Mouse (Mus musculus): Measurements from ENCODE around the gene Igsf11. TPM values are rescaled to one million over a fixed set of nuclear protein-coding genes. Genes with fewer than 3 reads are reported as not detected.

Gene Igsf11
- polyA plus RNA-seq, 1 experiment: 25.3 TPM

GRCm38 (mm10) chr16:39052971-39053370 lies 160.5 kb downstream of the Igsf11 start:
- Histone ChIP-seq H3K4me3 (ENCODE audit: insufficient read depth, low read length) (no peak overlapping the region), H3K4me1 (ENCODE audit: control insufficient read depth, insufficient read depth, low read length) (no peaks in the 10 kb centered on the region), H3K27ac (ENCODE audit: insufficient read depth, low read length) (no peak overlapping the region)
- TF ChIP-seq CTCF (IDR thresholded peaks at IDR 0.05; ENCODE audit: extremely low read depth, insufficient read depth, low read length) (peak; percentile 93), POLR2A (IDR thresholded peaks at IDR 0.05; ENCODE audit: extremely low read depth, insufficient read depth, low read length) (no peak)

GRCm38 (mm10) chr16:39053779-39054178 lies 161.3 kb downstream of the Igsf11 start:
- TF ChIP-seq POLR2A (IDR thresholded peaks at IDR 0.05; ENCODE audit: extremely low read depth, insufficient read depth, low read length) (no peak), CTCF (IDR thresholded peaks at IDR 0.05; ENCODE audit: extremely low read depth, insufficient read depth, low read length) (no peak)
- Histone ChIP-seq H3K27ac (ENCODE audit: insufficient read depth, low read length) (no peak overlapping the region), H3K4me3 (ENCODE audit: insufficient read depth, low read length) (no peak overlapping the region), H3K4me1 (ENCODE audit: control insufficient read depth, insufficient read depth, low read length) (no peaks in the 10 kb centered on the region)

- no peak overlapping the region for H3K27ac ChIP-seq (ENCODE audit: insufficient read depth, low read length)
- H3K4me3 ChIP-seq (ENCODE audit: insufficient read depth, low read length): no peak overlapping the region
- peak; percentile 60 for TF ChIP-seq CTCF (IDR thresholded peaks at IDR 0.05; ENCODE audit: extremely low read depth, insufficient read depth, low read length)
- no peak for TF ChIP-seq POLR2A (IDR thresholded peaks at IDR 0.05; ENCODE audit: extremely low read depth, insufficient read depth, low read length)
- no peaks in the 10 kb centered on the region for H3K4me1 ChIP-seq (ENCODE audit: control insufficient read depth, insufficient read depth, low read length)
Observed at GRCm38 (mm10) chr16:39056061-39056460, 163.6 kb downstream of the Igsf11 start.

- Histone ChIP-seq H3K4me1 (ENCODE audit: control insufficient read depth, insufficient read depth, low read length) (no peaks in the 10 kb centered on the region), H3K27ac (ENCODE audit: insufficient read depth, low read length) (no peak overlapping the region), H3K4me3 (ENCODE audit: insufficient read depth, low read length) (no peak overlapping the region)
- TF ChIP-seq POLR2A (IDR thresholded peaks at IDR 0.05; ENCODE audit: extremely low read depth, insufficient read depth, low read length) (no peak), CTCF (IDR thresholded peaks at IDR 0.05; ENCODE audit: extremely low read depth, insufficient read depth, low read length) (no peak)
Observed at GRCm38 (mm10) chr16:39056961-39057360, 164.5 kb downstream of the Igsf11 start.

GRCm38 (mm10) chr16:39058869-39059268 lies 166.4 kb downstream of the Igsf11 start:
- Histone ChIP-seq H3K4me1 (ENCODE audit: control insufficient read depth, insufficient read depth, low read length) (no peaks in the 10 kb centered on the region), H3K4me3 (ENCODE audit: insufficient read depth, low read length) (no peak overlapping the region), H3K27ac (ENCODE audit: insufficient read depth, low read length) (no peak overlapping the region)
- TF ChIP-seq CTCF (IDR thresholded peaks at IDR 0.05; ENCODE audit: extremely low read depth, insufficient read depth, low read length) (no peak), POLR2A (IDR thresholded peaks at IDR 0.05; ENCODE audit: extremely low read depth, insufficient read depth, low read length) (no peak)

GRCm38 (mm10) chr16:39062596-39062995 lies 170.1 kb downstream of the Igsf11 start:
- Histone ChIP-seq H3K4me3 (ENCODE audit: insufficient read depth, low read length) (no peak overlapping the region), H3K4me1 (ENCODE audit: control insufficient read depth, insufficient read depth, low read length) (no peaks in the 10 kb centered on the region), H3K27ac (ENCODE audit: insufficient read depth, low read length) (no peak overlapping the region)
- TF ChIP-seq POLR2A (IDR thresholded peaks at IDR 0.05; ENCODE audit: extremely low read depth, insufficient read depth, low read length) (no peak), CTCF (IDR thresholded peaks at IDR 0.05; ENCODE audit: extremely low read depth, insufficient read depth, low read length) (no peak)

GRCm38 (mm10) chr16:39065576-39065975 lies 173.1 kb downstream of the Igsf11 start:
- H3K27ac ChIP-seq (ENCODE audit: insufficient read depth, low read length): no peak overlapping the region
- TF ChIP-seq POLR2A (IDR thresholded peaks at IDR 0.05; ENCODE audit: extremely low read depth, insufficient read depth, low read length) (no peak), CTCF (IDR thresholded peaks at IDR 0.05; ENCODE audit: extremely low read depth, insufficient read depth, low read length) (no peak)
- no peaks in the 10 kb centered on the region for H3K4me1 ChIP-seq (ENCODE audit: control insufficient read depth, insufficient read depth, low read length)
- H3K4me3 ChIP-seq (ENCODE audit: insufficient read depth, low read length): no peak overlapping the region

- TF ChIP-seq POLR2A (IDR thresholded peaks at IDR 0.05; ENCODE audit: extremely low read depth, insufficient read depth, low read length) (no peak), CTCF (IDR thresholded peaks at IDR 0.05; ENCODE audit: extremely low read depth, insufficient read depth, low read length) (no peak)
- H3K4me3 ChIP-seq (ENCODE audit: insufficient read depth, low read length): no peak overlapping the region
- no peaks in the 10 kb centered on the region for H3K4me1 ChIP-seq (ENCODE audit: control insufficient read depth, insufficient read depth, low read length)
- no peak overlapping the region for H3K27ac ChIP-seq (ENCODE audit: insufficient read depth, low read length)
Observed at GRCm38 (mm10) chr16:39071431-39071830, 179.0 kb downstream of the Igsf11 start.

Other genes with a start within 250 kb of the Igsf11 start
- gene Arhgap31, start 179.4 kb upstream of the Igsf11 start, polyA plus RNA-seq (2012; rRNA removed): 10.3 and 10.4 TPM in 2 replicates
- 19.3 and 23.0 TPM in 2 replicates for gene B4galt4, start 150.4 kb upstream of the Igsf11 start, polyA plus RNA-seq (2012; rRNA removed)
- 2.3 and 2.5 TPM in 2 replicates for gene Upk1b, start 92.3 kb upstream of the Igsf11 start, polyA plus RNA-seq (2012; rRNA removed)
- not detected in 2 replicates for gene 4930435E12Rik, start 63.9 kb upstream of the Igsf11 start, polyA plus RNA-seq (2012; rRNA removed)

All from cortical plate, adult 2 months (tissue).